Mouse (Mus musculus) lung, postnatal 0 days (tissue): ENCODE results near the gene Sorl1. TPM values are rescaled to one million over a fixed set of nuclear protein-coding genes. Genes with fewer than 3 reads are reported as not detected.
A peak's percentile ranks its signal among the peaks of the same experiment; 100 is the strongest.
"Not testable (repeated sequence)": the region's sequence is repeated elsewhere in the genome, so short reads cannot be mapped to it uniquely, and the experiment has no call there.

Experiments used
- ATAC-seq: fragments of 200-750 bp; cut with Nextera tagmentation; 2 replicates; pipeline ENCODE4 v1.8.0; 2017; ENCODE audit warnings: moderate library complexity
- DNase-seq: peaks from one replicate; pipeline ENCODE4 v3.0.0-alpha.2; 2016; ENCODE audit warnings: low spot score
- H3K27ac ChIP-seq: fragments of 300-500 bp; sonication (generic); 2 replicates; pipeline ENCODE4 v1.5.1; 2014; ENCODE audit warnings: antibody characterized with exemption, mild to moderate bottlenecking, low read length, mixed read lengths
- H3K27me3 ChIP-seq: fragments of 300-500 bp; sonication (generic); replicated peaks from 2 replicates; pipeline ENCODE4 v1.6.1; 2014; ENCODE audit warnings: low read length, mixed read lengths; ENCODE audit not compliant: insufficient read depth
- H3K36me3 ChIP-seq: fragments of 300-500 bp; sonication (generic); 2 replicates; pipeline ENCODE4 v1.6.1; 2014; ENCODE audit warnings: low read length, mixed read lengths; ENCODE audit not compliant: insufficient read depth
- H3K4me1 ChIP-seq: fragments of 300-500 bp; sonication (generic); 2 replicates; pipeline ENCODE4 v1.6.1; 2014; ENCODE audit warnings: antibody characterized with exemption, low read depth, low read length, mixed read lengths; ENCODE audit not compliant: insufficient read depth
- H3K4me2 ChIP-seq: fragments of 300-500 bp; sonication (generic); replicated peaks from 2 replicates; pipeline ENCODE4 v1.6.1; 2014; ENCODE audit warnings: low read depth, mild to moderate bottlenecking, low read length, moderate library complexity, mixed read lengths
- H3K4me3 ChIP-seq: fragments of 300-500 bp; sonication (generic); 2 replicates; pipeline ENCODE4 v1.5.1; 2014; ENCODE audit warnings: low read depth, low read length
- H3K9ac ChIP-seq: fragments of 300-500 bp; sonication (generic); replicated peaks from 2 replicates; pipeline ENCODE4 v1.6.1; 2014; ENCODE audit warnings: low read depth, mild to moderate bottlenecking
- H3K9me3 ChIP-seq: fragments of 300-500 bp; sonication (generic); 2 replicates; pipeline ENCODE4 v1.6.1; 2016; ENCODE audit warnings: low read length, mixed read lengths
- CTCF ChIP-seq: IDR thresholded peaks from 2 replicates; pipeline ENCODE4 v1.5.1; 2016; ENCODE audit warnings: antibody characterized with exemption, mild to moderate bottlenecking
- EP300 ChIP-seq: IDR thresholded peaks from 2 replicates; pipeline ENCODE4 v1.6.1; 2016; ENCODE audit warnings: antibody characterized with exemption, mild to moderate bottlenecking, control low read depth
- WGBS: fragments of 180-500 bp; shearing (Covaris S2); extraction: QIAGEN DNeasy Blood & Tissue Kit; methylation state at CpG from one replicate; pipeline ENCODE4 v1.1.7; 2014; 5-methylcytosine and 5-hydroxymethylcytosine counted together
- polyA plus RNA-seq: library from polyadenylated mRNA; unstranded; fragments of >200 nt; fragmentation: Nextera tagmentation; extraction: Ambion mirVana; gene quantifications from 2 replicates; pipeline ENCODE4 v1.2.1, GENCODE M21; 2015

The Sorl1 gene
- polyA plus RNA-seq, 1 experiment from 2014 or later = 18.4 TPM

- no peak for ATAC-seq
Measured at GRCm38 (mm10) chr9:42067950-42068349, 56.1 kb downstream of the Sorl1 start.

DNA sequence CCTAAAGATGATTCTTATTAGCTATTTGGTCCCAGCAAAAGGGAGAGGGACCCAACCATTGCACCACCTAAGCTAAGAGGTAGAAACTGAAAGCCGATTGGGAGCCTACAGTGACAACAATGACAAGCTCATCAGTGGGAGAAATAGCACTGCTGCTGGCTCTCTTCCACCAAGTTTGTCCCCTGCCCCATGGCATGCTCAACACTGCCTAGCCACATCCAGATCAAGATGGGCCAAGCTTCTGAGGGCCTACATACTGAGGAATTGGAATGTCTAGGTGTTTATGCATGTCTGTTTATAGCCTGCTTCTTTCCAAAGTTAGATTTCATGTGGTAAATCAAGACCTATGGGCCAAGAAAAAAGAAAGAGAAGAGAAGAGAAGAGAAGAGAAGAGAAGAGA, 58.3 kb downstream of the Sorl1 start:
- no peaks in the 10 kb centered on the region for H3K27me3 ChIP-seq
- ATAC-seq = no peak
- no peaks in the 10 kb centered on the region for H3K9me3 ChIP-seq

More at GRCm38 (mm10) chr9:42067950-42068349, 56.1 kb downstream of the Sorl1 start:
- TF ChIP-seq CTCF (no peak), EP300 (no peak)
- no peaks in the 10 kb centered on the region for H3K4me1 ChIP-seq
- no peaks in the 10 kb centered on the region for H3K27me3 ChIP-seq
- H3K9me3 ChIP-seq = no peaks in the 10 kb centered on the region
- no peak overlapping the region for H3K4me3 ChIP-seq
- peak; percentile 42 for DNase-seq
- no peaks in the 10 kb centered on the region for H3K36me3 ChIP-seq
- no peak overlapping the region for H3K4me2 ChIP-seq
- WGBS = 71% methylated on average over 9 of the region's 9 CpGs
- no peak overlapping the region for H3K27ac ChIP-seq
- no peak overlapping the region for H3K9ac ChIP-seq

GRCm38 (mm10) chr9:42063391-42063790, 60.7 kb downstream of the Sorl1 start:
- H3K4me2 ChIP-seq = no peak overlapping the region
- ATAC-seq = no peak
- H3K4me3 ChIP-seq = no peak overlapping the region
- no peak for DNase-seq
- TF ChIP-seq EP300 = no peak
- no peak for TF ChIP-seq CTCF
- WGBS = 83% methylated on average over 4 of the region's 4 CpGs
- H3K9me3 ChIP-seq = no peaks in the 10 kb centered on the region
- H3K27me3 ChIP-seq = no peaks in the 10 kb centered on the region
- H3K27ac ChIP-seq = no peak overlapping the region
- no peaks in the 10 kb centered on the region for H3K4me1 ChIP-seq
- no peak overlapping the region for H3K9ac ChIP-seq
- H3K36me3 ChIP-seq = no peaks in the 10 kb centered on the region; the same call in 1 of the 2 replicates

More for the DNA sequence above, 58.3 kb downstream of the Sorl1 start:
- Histone ChIP-seq H3K36me3 (no peaks in the 10 kb centered on the region; the same call in 1 of the 2 replicates), H3K9ac (no peak overlapping the region), H3K4me2 (no peak overlapping the region), H3K27ac (no peak overlapping the region), H3K4me1 (no peaks in the 10 kb centered on the region), H3K4me3 (no peak overlapping the region)
- no peak for DNase-seq
- 95% methylated on average over 1 of the region's 1 CpGs for WGBS
- TF ChIP-seq CTCF (no peak), EP300 (no peak)

DNA sequence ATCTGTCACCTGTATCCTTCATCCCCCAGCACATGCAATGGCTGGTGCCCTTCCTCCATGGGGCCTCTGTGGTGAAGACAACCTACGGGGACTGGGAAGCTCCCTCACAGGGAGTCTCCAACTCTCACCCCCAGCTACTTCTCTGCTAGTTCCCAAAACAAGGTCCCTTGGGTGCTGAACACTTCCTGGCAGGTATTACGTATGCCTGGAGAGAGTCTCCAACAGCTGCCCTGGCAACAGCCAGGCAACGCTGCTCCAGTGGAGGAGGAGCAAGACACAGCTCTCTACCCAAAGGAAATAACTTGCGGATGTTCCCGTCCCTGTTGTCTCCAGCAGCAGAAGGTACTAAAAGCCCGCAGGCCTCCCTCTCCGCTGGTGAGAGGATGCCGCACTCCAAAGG, 61.8 kb downstream of the Sorl1 start:
- no peak overlapping the region for H3K4me2 ChIP-seq
- no peak overlapping the region for H3K4me3 ChIP-seq
- WGBS = 82% methylated on average over 8 of the region's 8 CpGs
- no peaks in the 10 kb centered on the region for H3K4me1 ChIP-seq
- no peaks in the 10 kb centered on the region for H3K27me3 ChIP-seq
- TF ChIP-seq CTCF = no peak
- no peak for TF ChIP-seq EP300
- H3K9me3 ChIP-seq = no peaks in the 10 kb centered on the region
- ATAC-seq = no peak
- H3K36me3 ChIP-seq = no peaks in the 10 kb centered on the region; the same call in 1 of the 2 replicates
- no peak for DNase-seq
- no peak overlapping the region for H3K9ac ChIP-seq
- no peak overlapping the region for H3K27ac ChIP-seq

GRCm38 (mm10) chr9:42059006-42059405, 65.1 kb downstream of the Sorl1 start:
- not testable (repeated sequence) for H3K9ac ChIP-seq, H3K27ac ChIP-seq, H3K4me3 ChIP-seq, H3K27me3 ChIP-seq, DNase-seq, H3K36me3 ChIP-seq, H3K4me1 ChIP-seq, ATAC-seq, H3K9me3 ChIP-seq, H3K4me2 ChIP-seq
- WGBS = 87% methylated on average over 2 of the region's 2 CpGs

GRCm38 (mm10) chr9:42056591-42056990, 67.5 kb downstream of the Sorl1 start:
- Histone ChIP-seq H3K4me3 (no peak overlapping the region), H3K36me3 (no peaks in the 10 kb centered on the region), H3K27ac (no peak overlapping the region), H3K9me3 (no peaks in the 10 kb centered on the region), H3K9ac (no peak overlapping the region), H3K27me3 (no peaks in the 10 kb centered on the region), H3K4me1 (no peaks in the 10 kb centered on the region; the same call in 1 of the 2 replicates), H3K4me2 (no peak overlapping the region)
- ATAC-seq (no peak), DNase-seq (no peak)
- TF ChIP-seq EP300 (no peak), CTCF (no peak)
- WGBS = 74% methylated on average over 5 of the region's 5 CpGs

GRCm38 (mm10) chr9:42055378-42055777, 68.7 kb downstream of the Sorl1 start:
- no peaks in the 10 kb centered on the region for H3K9me3 ChIP-seq
- no peak overlapping the region for H3K4me3 ChIP-seq
- 0 out of 2 replicates have a peak, but pooled peaks cover under 1% of the 10 kb centered on the region for H3K36me3 ChIP-seq
- H3K27me3 ChIP-seq = no peaks in the 10 kb centered on the region
- TF ChIP-seq EP300 (no peak), CTCF (no peak)
- no peak for DNase-seq
- H3K4me1 ChIP-seq = no peaks in the 10 kb centered on the region; the same call in 1 of the 2 replicates
- H3K27ac ChIP-seq = no peak overlapping the region
- H3K4me2 ChIP-seq = no peak overlapping the region
- 79% methylated on average over 4 of the region's 4 CpGs for WGBS
- no peak for ATAC-seq
- H3K9ac ChIP-seq = no peak overlapping the region
